Mouse (Mus musculus) ES-E14 (cell line): ENCODE measurements around the gene Phospho1.
A peak's percentile ranks its signal among the peaks of the same experiment; 100 is the strongest.

Experiments used
- CHD2 ChIP-seq: IDR thresholded peaks from 2 replicates; pipeline ENCODE4 v1.6.1; 2014; ENCODE audit warnings: mild to moderate bottlenecking, low read depth, low read length, inconsistent platforms
- HCFC1 ChIP-seq: IDR thresholded peaks from 2 replicates; pipeline ENCODE4 v1.6.1; 2012; ENCODE audit warnings: low read length, inconsistent platforms, borderline replicate concordance; ENCODE audit not compliant: insufficient read depth
- ZNF384 ChIP-seq: IDR thresholded peaks from 2 replicates; pipeline ENCODE4 v1.6.1; 2012; ENCODE audit warnings: low read depth, low read length, inconsistent platforms

- TF ChIP-seq HCFC1, result 0 out of 2 replicates have a peak, but pooled peaks have one; percentile 19
- TF ChIP-seq CHD2, result no peak
- TF ChIP-seq ZNF384, result no peak
Observed at GRCm38 (mm10) chr11:95859468-95859855, 35.2 kb downstream of the Phospho1 start.
